Mouse (Mus musculus): ENCODE data around the gene Fubp1. TPM values are rescaled to one million over a fixed set of nuclear protein-coding genes. Genes with fewer than 3 reads are reported as not detected.

Gene Fubp1
- polyA plus RNA-seq (2015; fragmentation: Nextera tagmentation; extraction: Ambion mirVana): 184 and 185 TPM in 2 replicates

DNA sequence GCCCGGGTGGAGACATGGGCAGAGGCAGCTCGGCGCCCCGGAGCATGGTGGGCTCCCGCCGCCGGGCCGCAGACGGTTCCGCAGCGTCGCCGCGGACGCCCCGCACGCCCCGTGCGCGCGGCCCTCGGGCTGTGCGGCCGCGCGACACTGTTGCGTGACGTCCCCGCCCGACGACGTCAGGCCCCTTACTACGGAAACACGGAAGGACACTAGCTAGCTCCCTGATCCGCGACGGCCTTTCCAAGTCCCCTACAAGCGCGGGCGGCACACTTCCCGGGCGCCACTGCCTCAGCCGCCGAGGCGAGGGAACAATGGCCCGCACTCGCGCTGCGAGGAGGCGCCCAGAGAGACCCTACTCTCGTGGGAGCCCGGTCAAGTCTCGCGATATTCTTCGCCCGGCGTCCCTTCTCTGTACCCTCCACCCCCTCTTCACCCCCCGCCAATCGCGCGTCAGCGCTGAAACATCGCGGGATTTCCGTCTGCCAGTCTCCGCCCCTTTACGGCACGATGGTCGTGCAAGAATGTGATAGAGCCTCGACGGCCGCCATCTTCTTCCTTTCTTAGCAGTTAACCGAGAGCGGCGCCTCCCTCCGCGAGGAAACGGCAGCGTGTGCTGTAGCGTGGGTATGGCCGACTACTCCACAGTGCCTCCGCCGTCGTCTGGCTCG, at the start of gene Fubp1, which contains the start of gene Dnajb4:
TSS of gene Fubp1 (plus strand) at position 456 of the 668 bp plus-strand sequence.
TSS of gene Dnajb4 (minus strand) at position 336 of the 668 bp plus-strand sequence.
- Histone ChIP-seq H3K9me3 (replicated peaks) (no peaks in the 10 kb centered on the region), H3K27me3 (replicated peaks) (no peaks in the 10 kb centered on the region), H3K4me3 (replicated peaks) (peak within 1 kb of the TSS; percentile 94), H3K4me2 (peak within 1 kb of the TSS; percentile 89), H3K9ac (replicated peaks) (peak within 1 kb of the TSS; percentile 99), H3K27ac (replicated peaks) (peak within 1 kb of the TSS; percentile 100), H3K4me1 (peaks cover 32% of the 10 kb centered on the region), H3K36me3 (no peaks in the 10 kb centered on the region)
- ATAC-seq (ENCODE audit: low FRiP score): peak; percentile 96
- WGBS: under 1% methylated on average over 84 of the region's 85 CpGs

DNA sequence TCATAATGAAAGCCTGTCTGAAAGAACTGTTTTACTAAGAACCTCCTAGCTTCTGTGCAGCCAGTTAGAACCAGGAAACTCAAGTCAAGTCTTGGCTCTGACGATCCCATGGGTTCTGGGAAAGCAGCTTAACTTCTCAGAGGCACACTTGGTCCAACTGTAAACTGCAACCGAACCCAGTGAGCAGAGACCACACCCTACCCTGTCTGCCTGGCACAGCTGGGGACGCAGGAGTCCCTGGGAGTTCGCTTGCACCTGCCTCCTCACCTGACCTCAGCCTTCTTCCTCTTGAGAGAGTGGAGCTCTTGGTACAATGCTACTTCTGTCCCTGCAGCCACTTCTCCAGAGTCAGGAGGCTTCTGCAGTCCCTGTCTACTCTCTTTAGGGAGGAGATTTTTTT, 49.6 kb upstream of the Fubp1 start:
- Histone ChIP-seq H3K27ac (replicated peaks) (no peak overlapping the region), H3K27me3 (replicated peaks) (0 out of 2 replicates have a peak, but pooled peaks cover 4% of the 10 kb centered on the region), H3K9ac (replicated peaks) (no peak overlapping the region), H3K36me3 (no peaks in the 10 kb centered on the region), H3K4me1 (peaks cover 13% of the 10 kb centered on the region), H3K9me3 (replicated peaks) (no peaks in the 10 kb centered on the region), H3K4me3 (replicated peaks) (no peak overlapping the region), H3K4me2 (no peak overlapping the region)
- ATAC-seq (ENCODE audit: low FRiP score): no peak
- 63% methylated on average over 4 of the region's 4 CpGs for WGBS

DNA sequence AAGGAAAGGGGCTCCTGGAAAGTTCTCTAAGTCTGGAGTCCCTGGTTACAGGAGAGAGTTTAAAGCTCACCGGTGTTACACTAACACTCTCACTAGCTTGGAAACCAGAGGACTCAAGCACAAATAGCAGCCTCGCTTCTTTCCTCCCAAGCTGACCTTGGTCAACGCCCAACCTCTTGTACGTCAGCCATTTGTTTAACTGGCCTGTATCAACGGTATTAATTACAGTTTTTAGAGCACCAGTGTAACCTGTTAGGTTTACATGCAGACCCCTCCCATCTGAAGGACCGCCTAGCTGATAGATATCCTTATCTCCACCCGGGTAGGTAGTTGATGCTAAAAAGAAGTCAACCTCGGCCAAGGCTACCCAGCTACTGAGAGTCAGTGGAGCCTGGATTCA, 46.9 kb upstream of the Fubp1 start:
- H3K9me3 ChIP-seq (replicated peaks): no peaks in the 10 kb centered on the region
- no peak for ATAC-seq (ENCODE audit: low FRiP score)
- WGBS: 91% methylated on average over 8 of the region's 8 CpGs
- no peak overlapping the region for H3K27ac ChIP-seq (replicated peaks)
- H3K9ac ChIP-seq (replicated peaks): no peak overlapping the region
- H3K4me2 ChIP-seq: no peak overlapping the region
- no peak overlapping the region for H3K4me3 ChIP-seq (replicated peaks)
- H3K27me3 ChIP-seq (replicated peaks): 0 out of 2 replicates have a peak, but pooled peaks cover 4% of the 10 kb centered on the region
- peaks cover 28% of the 10 kb centered on the region for H3K4me1 ChIP-seq
- no peaks in the 10 kb centered on the region for H3K36me3 ChIP-seq

DNA sequence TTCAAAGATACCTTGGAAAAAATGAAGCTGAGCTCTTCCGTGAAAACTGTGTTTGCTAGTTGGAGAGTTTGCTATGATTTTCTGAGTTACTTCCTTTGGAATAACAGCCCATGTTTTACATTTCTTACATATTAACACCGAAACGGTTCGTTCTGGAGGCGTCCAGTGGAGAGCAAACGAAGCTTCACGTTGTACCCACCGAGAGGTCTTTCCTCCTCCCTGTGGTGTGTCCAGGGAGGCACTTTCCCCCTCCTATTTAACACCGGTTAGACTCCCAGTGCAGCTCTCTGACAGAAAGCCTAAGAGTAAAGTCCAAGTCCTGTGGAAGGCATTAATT, 45.2 kb upstream of the Fubp1 start:
- H3K4me1 ChIP-seq: peaks cover 28% of the 10 kb centered on the region
- H3K4me3 ChIP-seq (replicated peaks): peak overlapping the region; percentile 67
- 0 out of 2 replicates have a peak, but pooled peaks cover 4% of the 10 kb centered on the region for H3K27me3 ChIP-seq (replicated peaks)
- H3K4me2 ChIP-seq: peak overlapping the region; percentile 89
- WGBS: 25% methylated on average over 9 of the region's 9 CpGs
- no peak overlapping the region for H3K27ac ChIP-seq (replicated peaks)
- H3K36me3 ChIP-seq: no peaks in the 10 kb centered on the region
- H3K9ac ChIP-seq (replicated peaks): peak overlapping the region; percentile 68
- no peaks in the 10 kb centered on the region for H3K9me3 ChIP-seq (replicated peaks)
- no peak; the same call in 1 of the 2 replicates for ATAC-seq (ENCODE audit: low FRiP score)

DNA sequence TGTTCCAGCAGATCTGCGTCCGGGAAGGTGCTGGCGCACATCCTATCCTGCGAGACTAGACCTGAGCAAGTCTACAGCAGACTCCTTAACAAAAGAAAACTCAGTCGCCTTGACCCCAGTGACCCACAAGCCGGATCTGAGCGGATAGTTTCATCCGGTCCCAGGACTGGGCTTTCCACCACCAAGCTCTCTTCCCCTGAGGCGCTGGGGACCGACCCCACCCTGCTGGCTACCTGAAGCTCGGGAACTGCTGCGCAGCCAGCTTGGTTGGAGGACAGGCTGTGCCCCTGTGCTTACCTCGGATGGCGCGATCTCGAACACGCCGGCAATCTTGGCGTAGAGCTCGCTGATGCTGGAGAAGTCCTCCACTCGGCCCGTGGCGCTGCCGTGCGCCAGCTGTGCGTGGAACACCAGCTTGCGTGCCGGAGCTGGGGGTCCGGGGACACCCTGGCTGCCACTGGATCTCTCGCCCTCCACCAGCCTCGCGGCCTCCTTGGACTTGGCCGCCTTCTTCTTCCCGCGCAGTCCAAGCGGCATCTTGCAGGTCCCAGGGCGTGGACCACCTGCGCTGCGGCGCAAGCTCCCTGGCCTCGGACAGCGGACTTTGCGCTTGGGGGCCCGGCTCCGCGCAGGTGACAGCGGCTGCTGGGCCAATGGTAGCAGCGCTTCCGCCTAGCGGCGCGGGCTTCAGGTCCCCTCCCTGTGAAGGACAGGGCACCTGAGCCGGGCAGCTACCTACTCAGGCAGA, 44.7 kb upstream of the Fubp1 start:
- peaks cover 28% of the 10 kb centered on the region for H3K4me1 ChIP-seq
- WGBS: under 1% methylated on average over 53 of the region's 53 CpGs
- H3K4me3 ChIP-seq (replicated peaks): peak overlapping the region; percentile 67
- peak; percentile 81 for ATAC-seq (ENCODE audit: low FRiP score)
- peak overlapping the region; percentile 89 for H3K4me2 ChIP-seq
- peak overlapping the region; percentile 68 for H3K9ac ChIP-seq (replicated peaks)
- peak overlapping the region; percentile 80 for H3K27ac ChIP-seq (replicated peaks)
- H3K27me3 ChIP-seq (replicated peaks): 0 out of 2 replicates have a peak, but pooled peaks cover 4% of the 10 kb centered on the region
- no peaks in the 10 kb centered on the region for H3K36me3 ChIP-seq
- no peaks in the 10 kb centered on the region for H3K9me3 ChIP-seq (replicated peaks)

DNA sequence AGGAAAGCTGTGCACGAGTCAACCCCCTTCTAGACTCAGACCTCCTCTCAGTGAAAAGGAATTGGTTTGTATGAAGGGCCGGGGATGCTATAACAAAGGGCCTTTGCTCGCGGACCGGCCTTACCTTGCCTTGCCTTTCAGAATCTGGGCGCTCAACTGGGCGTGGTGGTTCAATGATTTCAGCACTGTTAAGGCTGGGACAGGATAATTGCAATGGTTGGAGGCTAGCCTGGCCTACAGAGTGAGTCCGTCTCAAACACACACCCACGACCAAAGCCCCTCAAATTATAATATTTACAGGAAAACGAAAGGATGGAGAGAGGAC, 44.2 kb upstream of the Fubp1 start, which contains the start of gene Gipc2:
TSS of gene Gipc2 (minus strand) at position 132 of the 325 bp plus-strand sequence.
- WGBS: 5% methylated on average over 10 of the region's 10 CpGs
- peaks cover 28% of the 10 kb centered on the region for H3K4me1 ChIP-seq
- 0 out of 2 replicates have a peak, but pooled peaks cover 4% of the 10 kb centered on the region for H3K27me3 ChIP-seq (replicated peaks)
- H3K4me2 ChIP-seq: peak within 1 kb of the TSS; percentile 89
- H3K9me3 ChIP-seq (replicated peaks): no peaks in the 10 kb centered on the region
- H3K4me3 ChIP-seq (replicated peaks): peak within 1 kb of the TSS; percentile 67
- peak within 1 kb of the TSS; percentile 68 for H3K9ac ChIP-seq (replicated peaks)
- peak; percentile 53; the same call in 1 of the 2 replicates for ATAC-seq (ENCODE audit: low FRiP score)
- H3K27ac ChIP-seq (replicated peaks): peak within 1 kb of the TSS; percentile 80
- no peaks in the 10 kb centered on the region for H3K36me3 ChIP-seq

DNA sequence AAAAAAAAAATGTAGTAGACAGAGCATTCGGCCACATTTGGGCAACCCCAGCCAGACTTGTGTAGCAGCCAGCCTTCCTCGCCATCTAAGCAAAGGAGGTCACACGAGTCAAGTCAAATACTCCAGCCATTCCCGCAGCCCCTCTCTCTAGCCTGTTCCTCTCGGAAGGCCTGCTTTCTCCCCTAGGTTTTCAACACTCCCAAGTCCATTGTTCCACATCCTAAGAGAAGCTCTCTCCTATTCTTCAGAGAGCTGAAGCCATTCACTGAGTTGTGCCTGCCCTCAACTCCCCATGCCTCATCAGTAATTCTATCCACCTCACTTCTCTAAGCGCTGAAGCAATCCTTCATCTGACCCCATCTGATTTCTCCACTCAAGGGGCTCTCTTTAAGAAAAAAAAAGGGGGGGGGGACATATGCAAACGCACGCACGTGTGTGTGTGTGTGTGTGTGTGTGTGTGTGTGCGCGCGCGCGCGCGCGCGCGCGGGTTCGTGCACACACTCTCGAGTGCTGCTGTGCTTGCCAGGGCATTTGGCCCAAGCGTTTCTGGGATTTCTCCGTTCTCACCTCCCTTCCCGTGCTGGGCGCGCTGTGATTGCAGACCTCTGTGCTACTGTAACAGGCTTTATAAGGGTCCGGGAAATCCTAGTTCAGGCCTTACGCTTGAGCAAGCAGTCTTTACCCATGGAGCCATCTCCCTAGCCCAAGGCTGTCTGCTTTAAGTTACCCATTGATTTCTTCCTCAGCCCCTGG, 43.3 kb upstream of the Fubp1 start:
- no peaks in the 10 kb centered on the region for H3K36me3 ChIP-seq
- peak overlapping the region; percentile 21; the same call in 1 of the 2 replicates for H3K9ac ChIP-seq (replicated peaks)
- H3K4me3 ChIP-seq (replicated peaks): peak overlapping the region; percentile 67
- H3K27me3 ChIP-seq (replicated peaks): 0 out of 2 replicates have a peak, but pooled peaks cover 4% of the 10 kb centered on the region
- no peaks in the 10 kb centered on the region for H3K9me3 ChIP-seq (replicated peaks)
- ATAC-seq (ENCODE audit: low FRiP score): peak; percentile 51
- peaks cover 28% of the 10 kb centered on the region for H3K4me1 ChIP-seq
- peak overlapping the region; percentile 80 for H3K27ac ChIP-seq (replicated peaks)
- WGBS: 8% methylated on average over 29 of the region's 29 CpGs
- H3K4me2 ChIP-seq: peak overlapping the region; percentile 89

DNA sequence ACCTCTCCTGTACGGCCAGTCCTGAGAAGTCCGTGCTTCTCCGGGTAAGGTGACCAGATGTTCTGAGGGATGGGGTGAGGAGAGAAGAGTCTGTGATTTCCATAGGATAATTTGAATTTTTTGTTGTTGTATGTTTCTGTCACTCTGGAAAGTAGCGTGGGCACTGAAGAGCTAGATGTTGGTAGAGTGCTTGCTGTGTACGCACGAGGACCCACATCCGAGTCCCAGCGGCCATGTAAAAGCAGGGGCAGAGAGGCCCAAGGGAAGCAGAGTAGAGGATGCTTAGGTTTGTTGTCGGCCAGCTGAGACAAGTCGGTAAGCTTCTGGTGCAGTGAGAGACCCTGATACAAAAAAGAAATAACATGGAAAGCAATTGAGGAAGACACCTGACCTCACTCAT, 42.2 kb upstream of the Fubp1 start:
- Histone ChIP-seq H3K9me3 (replicated peaks) (no peaks in the 10 kb centered on the region), H3K4me3 (replicated peaks) (no peak overlapping the region), H3K4me2 (no peak overlapping the region), H3K27me3 (replicated peaks) (0 out of 2 replicates have a peak, but pooled peaks cover 4% of the 10 kb centered on the region), H3K36me3 (no peaks in the 10 kb centered on the region), H3K9ac (replicated peaks) (no peak overlapping the region), H3K27ac (replicated peaks) (no peak overlapping the region), H3K4me1 (peaks cover 28% of the 10 kb centered on the region)
- ATAC-seq (ENCODE audit: low FRiP score): no peak
- whole genome bisulfite sequencing: 92% methylated on average over 10 of the region's 10 CpGs

DNA sequence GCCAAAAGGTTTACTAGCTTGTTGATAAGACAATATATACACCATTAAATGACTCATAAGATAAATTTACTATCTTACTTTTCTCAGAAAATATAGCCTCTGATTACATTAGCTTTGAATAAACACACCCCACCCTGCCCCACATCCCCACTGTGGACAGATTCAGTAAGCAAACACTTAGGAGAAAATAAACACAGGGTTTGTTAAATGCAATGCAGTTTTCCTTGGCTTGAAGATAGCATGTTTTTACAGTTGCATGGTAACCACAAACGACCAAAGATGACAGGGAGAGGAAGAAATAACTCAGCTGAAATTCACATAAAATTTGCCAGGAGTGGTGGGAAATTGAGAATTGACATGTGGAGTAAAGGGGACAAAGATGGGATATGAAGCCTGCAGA, 39.8 kb upstream of the Fubp1 start:
- peaks cover 20% of the 10 kb centered on the region for H3K4me1 ChIP-seq
- H3K27me3 ChIP-seq (replicated peaks): no peaks in the 10 kb centered on the region
- H3K9me3 ChIP-seq (replicated peaks): no peaks in the 10 kb centered on the region
- no peak overlapping the region for H3K9ac ChIP-seq (replicated peaks)
- ATAC-seq (ENCODE audit: low FRiP score): no peak
- no peak overlapping the region for H3K4me2 ChIP-seq
- 44% methylated on average over 1 of the region's 1 CpGs for WGBS
- H3K4me3 ChIP-seq (replicated peaks): no peak overlapping the region
- H3K36me3 ChIP-seq: no peaks in the 10 kb centered on the region
- H3K27ac ChIP-seq (replicated peaks): no peak overlapping the region

DNA sequence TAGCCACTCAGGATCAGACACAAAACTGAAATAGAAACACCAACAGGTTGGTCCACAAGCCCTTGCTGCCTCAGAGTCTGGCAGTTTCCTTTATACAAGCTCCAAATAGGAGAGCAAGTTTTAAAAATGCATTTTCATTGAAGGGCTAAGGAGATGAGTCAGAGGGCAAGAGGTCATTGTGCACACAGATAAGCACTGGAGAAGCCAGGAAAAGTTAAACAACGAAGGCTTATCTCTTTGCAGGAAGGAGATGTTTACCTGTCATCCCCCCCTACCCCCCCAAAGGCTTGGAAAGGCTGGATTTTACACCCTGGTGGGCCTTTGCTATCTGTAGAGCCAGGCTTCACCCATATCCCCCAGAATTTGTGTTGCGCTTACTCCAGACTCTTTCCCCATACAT, 39.0 kb upstream of the Fubp1 start:
- H3K4me2 ChIP-seq: no peak overlapping the region
- H3K36me3 ChIP-seq: no peaks in the 10 kb centered on the region
- H3K27ac ChIP-seq (replicated peaks): no peak overlapping the region
- H3K9me3 ChIP-seq (replicated peaks): no peaks in the 10 kb centered on the region
- no peak for ATAC-seq (ENCODE audit: low FRiP score)
- no peak overlapping the region for H3K9ac ChIP-seq (replicated peaks)
- 79% methylated on average over 2 of the region's 2 CpGs for WGBS
- no peaks in the 10 kb centered on the region for H3K27me3 ChIP-seq (replicated peaks)
- peaks cover 12% of the 10 kb centered on the region for H3K4me1 ChIP-seq
- H3K4me3 ChIP-seq (replicated peaks): no peak overlapping the region

DNA sequence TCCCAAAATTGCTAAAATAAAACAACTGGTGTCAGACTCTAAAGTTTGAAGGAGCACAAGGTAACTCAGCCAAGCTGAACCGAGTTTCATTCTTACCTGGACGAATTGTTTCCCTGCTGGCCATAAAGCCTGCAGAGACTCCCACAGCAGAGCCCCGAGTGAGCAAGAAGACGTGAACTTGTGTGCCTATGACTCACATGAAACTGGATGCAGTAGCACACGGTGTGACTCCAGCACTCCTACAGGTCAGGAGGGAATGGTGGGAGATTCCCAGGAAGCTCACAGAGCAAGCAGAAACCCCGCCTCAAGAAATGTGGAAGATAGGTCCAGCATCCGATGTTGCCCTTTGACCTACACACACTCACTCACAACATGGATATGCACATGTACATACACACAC, 38.4 kb upstream of the Fubp1 start:
- Histone ChIP-seq H3K36me3 (no peaks in the 10 kb centered on the region), H3K4me1 (peaks cover 6% of the 10 kb centered on the region; the same call in 1 of the 2 replicates), H3K27me3 (replicated peaks) (no peaks in the 10 kb centered on the region), H3K9ac (replicated peaks) (no peak overlapping the region), H3K4me2 (no peak overlapping the region), H3K4me3 (replicated peaks) (no peak overlapping the region), H3K9me3 (replicated peaks) (no peaks in the 10 kb centered on the region), H3K27ac (replicated peaks) (no peak overlapping the region)
- ATAC-seq (ENCODE audit: low FRiP score): no peak
- WGBS: 79% methylated on average over 7 of the region's 7 CpGs
